Mouse (Mus musculus): Measurements from ENCODE around the gene Ankfy1.

DNA sequence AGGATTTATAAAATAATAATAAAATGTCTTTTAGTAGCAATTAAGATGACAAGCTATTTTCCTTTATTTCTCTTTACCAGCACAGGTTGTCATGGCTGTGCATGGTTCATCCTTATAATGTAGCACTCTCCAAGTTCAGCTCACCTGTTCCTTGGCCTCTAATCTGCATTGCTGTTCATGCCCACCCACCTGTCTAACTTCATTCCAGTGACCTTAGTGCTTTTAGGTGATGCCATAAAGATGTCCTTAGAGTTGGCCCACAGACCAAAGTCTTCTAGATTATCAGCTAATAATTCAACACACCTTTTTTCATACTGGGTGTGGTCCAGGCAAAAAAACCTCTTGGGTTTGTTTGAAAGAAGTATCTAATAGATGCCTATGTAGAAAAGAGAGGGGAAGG lies 111.4 kb downstream of the Ankfy1 start:
- no peak for TF ChIP-seq CTCF (conservative IDR thresholded peaks at IDR 0.05; ENCODE audit: low read length)
- TF ChIP-seq NANOG (IDR thresholded peaks at IDR 0.05; ENCODE audit: borderline replicate concordance, low read length): no peak
